11 mouse cellular contexts compared by ENCODE assay signal in genomic region chr1:131417821-131418660, GRCm38 (mm10).
DNase-seq lines count a peak whose midpoint lies in the region; ATAC-seq lines count a peak whose summit lies in the region.
"Had no signal": no experiment of that assay in that cellular context is flagged by ENCODE, and none has a peak within 500 bp of the region (broad histone marks: within the 10 kb centered on the region; RNA-seq: fewer than 3 reads in every experiment).

No protein-coding gene starts in this region.

- H3K27me3 ChIP-seq in heart, embryonic 11.5 days (ENCODE audit: control insufficient read depth, insufficient read depth, low read length) = no peaks in the 10 kb centered on the region
- H3K27me3 ChIP-seq in midbrain, embryonic 13.5 days = no peaks in the 10 kb centered on the region
- H3K27me3 ChIP-seq in midbrain, embryonic 11.5 days (ENCODE audit: control insufficient read depth, insufficient read depth, low read length) = no peaks in the 10 kb centered on the region
- H3K27me3 ChIP-seq in forebrain, embryonic 16.5 days (replicated peaks; ENCODE audit: control insufficient read depth, insufficient read depth, low read length) = no peaks in the 10 kb centered on the region
- H3K27me3 ChIP-seq: limb, embryonic 13.5 days; lung, embryonic 15.5 days had no signal

- H3K4me2 ChIP-seq in heart, embryonic 11.5 days = no peak overlapping the region
- H3K4me2 ChIP-seq in midbrain, embryonic 13.5 days (replicated peaks) = peak overlapping the region; percentile 17; the same call in 1 of the 2 replicates
- no peak overlapping the region for H3K4me2 ChIP-seq in midbrain, embryonic 11.5 days
- H3K4me2 ChIP-seq in forebrain, embryonic 16.5 days (ENCODE audit: low read length) = peak overlapping the region; percentile 38
- H3K4me2 ChIP-seq: limb, embryonic 13.5 days; lung, embryonic 15.5 days had no signal

- intact Hi-C loops in heart, postnatal 10 days (cut with DNase I) = no loop called here

- 39% methylated on average over 5 of the region's 5 CpGs for WGBS in heart, embryonic 11.5 days (ENCODE audit: insufficient replicate concordance)
- 49% methylated on average over 5 of the region's 5 CpGs for WGBS in midbrain, embryonic 13.5 days
- 75% methylated on average over 5 of the region's 5 CpGs for WGBS in midbrain, embryonic 11.5 days
- 34% methylated on average over 5 of the region's 5 CpGs for WGBS in forebrain, embryonic 16.5 days

- peaks cover 45% of the 10 kb centered on the region for H3K4me1 ChIP-seq in heart, embryonic 11.5 days (ENCODE audit: control insufficient read depth, insufficient read depth, low read length)
- peaks cover 31% of the 10 kb centered on the region for H3K4me1 ChIP-seq in midbrain, embryonic 13.5 days (replicated peaks)
- H3K4me1 ChIP-seq in midbrain, embryonic 11.5 days (ENCODE audit: control insufficient read depth, insufficient read depth, low read length) = no peaks in the 10 kb centered on the region
- peaks cover 24% of the 10 kb centered on the region for H3K4me1 ChIP-seq in forebrain, embryonic 16.5 days (replicated peaks; ENCODE audit: control insufficient read depth, insufficient read depth, low read length)
- H3K4me1 ChIP-seq: limb, embryonic 13.5 days had no signal

- H3K36me3 ChIP-seq in heart, embryonic 11.5 days (ENCODE audit: control insufficient read depth, insufficient read depth, low read length) = no peaks in the 10 kb centered on the region
- H3K36me3 ChIP-seq in midbrain, embryonic 13.5 days = no peaks in the 10 kb centered on the region
- H3K36me3 ChIP-seq in midbrain, embryonic 11.5 days (ENCODE audit: control insufficient read depth, insufficient read depth, low read length) = no peaks in the 10 kb centered on the region
- no peaks in the 10 kb centered on the region for H3K36me3 ChIP-seq in forebrain, embryonic 16.5 days (ENCODE audit: control insufficient read depth, insufficient read depth)
- H3K36me3 ChIP-seq: embryonic facial prominence, embryonic 10.5 days; limb, embryonic 13.5 days; lung, embryonic 15.5 days had no signal

- DNase-seq in heart, postnatal 10 days = no peak
- DNase-seq in midbrain, embryonic 11.5 days (ENCODE audit: low spot score, missing footprints) = no peak
- DNase-seq in retina, embryonic 14.5 days (ENCODE audit: low spot score) = peak; percentile 16
- DNase-seq in liver = no peak
- DNase-seq: gastrocnemius, adult 2 months had no signal

- H3K27ac ChIP-seq in heart, embryonic 11.5 days (ENCODE audit: low read depth, low read length) = peak overlapping the region; percentile 31; the same call in 1 of the 2 replicates
- peak overlapping the region; percentile 77 for H3K27ac ChIP-seq in midbrain, embryonic 13.5 days
- no peak overlapping the region for H3K27ac ChIP-seq in midbrain, embryonic 11.5 days (ENCODE audit: low read depth, low read length)
- H3K27ac ChIP-seq in forebrain, embryonic 16.5 days (ENCODE audit: low read length) = peak overlapping the region; percentile 82
- H3K27ac ChIP-seq: embryonic facial prominence, embryonic 10.5 days; gastrocnemius, adult 2 months; limb, embryonic 13.5 days; lung, embryonic 15.5 days had no signal

- H3K9me3 ChIP-seq in heart, embryonic 11.5 days (replicated peaks; ENCODE audit: control insufficient read depth, low read length) = no peaks in the 10 kb centered on the region
- no peaks in the 10 kb centered on the region for H3K9me3 ChIP-seq in midbrain, embryonic 13.5 days
- no peaks in the 10 kb centered on the region for H3K9me3 ChIP-seq in midbrain, embryonic 11.5 days (ENCODE audit: control insufficient read depth, low read length)
- H3K9me3 ChIP-seq in forebrain, embryonic 16.5 days (ENCODE audit: control insufficient read depth, low read length) = no peaks in the 10 kb centered on the region
- H3K9me3 ChIP-seq: embryonic facial prominence, embryonic 10.5 days; limb, embryonic 13.5 days; lung, embryonic 15.5 days had no signal

- no peak overlapping the region for H3K4me3 ChIP-seq in heart, embryonic 11.5 days (ENCODE audit: low read depth, low read length)
- no peak overlapping the region for H3K4me3 ChIP-seq in midbrain, embryonic 13.5 days (replicated peaks)
- H3K4me3 ChIP-seq in midbrain, embryonic 11.5 days (ENCODE audit: low read depth, low read length) = no peak overlapping the region
- no peak overlapping the region for H3K4me3 ChIP-seq in forebrain, embryonic 16.5 days (replicated peaks; ENCODE audit: low read length)
- H3K4me3 ChIP-seq: embryonic facial prominence, embryonic 10.5 days; gastrocnemius, adult 2 months; limb, embryonic 13.5 days; lung, embryonic 15.5 days had no signal

- H3K9ac ChIP-seq in heart, embryonic 11.5 days (ENCODE audit: low read depth, low read length) = no peak overlapping the region
- H3K9ac ChIP-seq in midbrain, embryonic 13.5 days (replicated peaks) = no peak overlapping the region; the same call in 1 of the 2 replicates
- H3K9ac ChIP-seq in midbrain, embryonic 11.5 days (ENCODE audit: low read length) = no peak overlapping the region
- H3K9ac ChIP-seq in forebrain, embryonic 16.5 days (replicated peaks; ENCODE audit: low read depth, low read length) = 0 out of 2 replicates have a peak overlapping the region, but pooled peaks have one; percentile 9
- H3K9ac ChIP-seq: limb, embryonic 13.5 days; lung, embryonic 15.5 days had no signal

- ATAC-seq in heart, embryonic 11.5 days (replicated peaks; ENCODE audit: insufficient number of reproducible peaks, low FRiP score, low TSS enrichment) = no peak
- ATAC-seq in midbrain, embryonic 13.5 days = peak; percentile 83
- ATAC-seq in midbrain, embryonic 11.5 days (ENCODE audit: low FRiP score) = no peak
- peak; percentile 77 for ATAC-seq in forebrain, embryonic 16.5 days

Comparison
In these comparisons a context has a peak if more than half of its experiments do, and no peak if none do; other contexts are left out.
1. ATAC-seq: peak in midbrain, embryonic 13.5 days (single experiment) and forebrain, embryonic 16.5 days (single experiment); none in heart, embryonic 11.5 days (single experiment) and midbrain, embryonic 11.5 days (single experiment).
2. H3K4me2 ChIP-seq: peak in midbrain, embryonic 13.5 days (single experiment) and forebrain, embryonic 16.5 days (single experiment); none in heart, embryonic 11.5 days (single experiment) and midbrain, embryonic 11.5 days (single experiment).